Mouse (Mus musculus): ENCODE data around the gene Hif3a. TPM values are rescaled to one million over a fixed set of nuclear protein-coding genes. Genes with fewer than 3 reads are reported as not detected.
A peak's percentile ranks its signal among the peaks of the same experiment; 100 is the strongest.

Hif3a gene
- polyA plus RNA-seq, 1 experiment: 1.9 TPM

DNA sequence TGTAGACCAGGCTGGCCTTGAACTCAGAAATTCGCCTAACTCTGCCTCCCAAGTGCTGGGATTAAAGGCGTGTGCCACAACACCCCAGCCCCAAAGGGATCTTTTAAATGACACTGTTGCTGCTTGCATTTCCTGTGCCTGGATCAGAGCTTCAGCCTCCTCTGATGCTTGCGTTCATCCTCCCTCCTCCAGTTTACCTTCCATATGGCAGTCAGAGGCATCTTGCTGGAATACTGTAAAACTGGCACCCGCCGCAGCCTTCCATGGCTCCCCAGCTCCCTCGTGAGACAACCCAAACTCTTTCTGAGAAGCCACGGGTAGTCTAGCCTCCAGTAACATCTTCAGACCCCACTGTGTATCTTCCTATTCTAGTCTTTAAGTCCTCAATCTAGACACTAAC lies 33.3 kb downstream of the Hif3a start:
- Histone ChIP-seq H3K4me1 (ENCODE audit: control insufficient read depth, insufficient read depth, insufficient read length) (peaks cover 31% of the 10 kb centered on the region), H3K4me3 (ENCODE audit: extremely low read depth, insufficient read depth, insufficient read length) (no peak overlapping the region), H3K36me3 (ENCODE audit: control insufficient read depth, insufficient read depth, low read length) (no peaks in the 10 kb centered on the region), H3K27me3 (ENCODE audit: control insufficient read depth, insufficient read depth, low read length) (no peaks in the 10 kb centered on the region), H3K27ac (ENCODE audit: insufficient read depth, low read length) (no peak overlapping the region)
- TF ChIP-seq POLR2A (IDR thresholded peaks at IDR 0.05; ENCODE audit: low read depth, low read length) (no peak), CTCF (IDR thresholded peaks at IDR 0.05; ENCODE audit: extremely low read depth, insufficient read depth, insufficient read length, insufficient replicate concordance) (no peak)
- WGBS: 85% methylated on average over 7 of the region's 7 CpGs
- DNase-seq (ENCODE audit: low read depth in 1 of 2, low spot score in 2 of 2): no peak

GRCm38 (mm10) chr7:17027588-17028343 lies 34.5 kb downstream of the Hif3a start, which contains the start of gene Ppp5c:
Ppp5c (minus strand) TSS chr7:17027924.
- peak; percentile 53 to 83 for DNase-seq (ENCODE audit: low read depth in 1 of 2, low spot score in 2 of 2)
- H3K27ac ChIP-seq (ENCODE audit: insufficient read depth, low read length): peak within 1 kb of the TSS; percentile 87
- peaks cover 40% of the 10 kb centered on the region for H3K4me1 ChIP-seq (ENCODE audit: control insufficient read depth, insufficient read depth, insufficient read length)
- under 1% methylated on average over 58 of the region's 58 CpGs for WGBS
- no peak for TF ChIP-seq CTCF (IDR thresholded peaks at IDR 0.05; ENCODE audit: extremely low read depth, insufficient read depth, insufficient read length, insufficient replicate concordance)
- TF ChIP-seq POLR2A (IDR thresholded peaks at IDR 0.05; ENCODE audit: low read depth, low read length): no peak
- no peaks in the 10 kb centered on the region for H3K27me3 ChIP-seq (ENCODE audit: control insufficient read depth, insufficient read depth, low read length)
- H3K36me3 ChIP-seq (ENCODE audit: control insufficient read depth, insufficient read depth, low read length): no peaks in the 10 kb centered on the region
- peak within 1 kb of the TSS; percentile 97 for H3K4me3 ChIP-seq (ENCODE audit: extremely low read depth, insufficient read depth, insufficient read length)

GRCm38 (mm10) chr7:17026710-17027587 lies 35.3 kb downstream of the Hif3a start:
- peak; percentile 40 to 43 for DNase-seq (ENCODE audit: low read depth in 1 of 2, low spot score in 2 of 2)
- Histone ChIP-seq H3K4me1 (ENCODE audit: control insufficient read depth, insufficient read depth, insufficient read length) (peaks cover 40% of the 10 kb centered on the region), H3K4me3 (ENCODE audit: extremely low read depth, insufficient read depth, insufficient read length) (peak overlapping the region; percentile 97), H3K27me3 (ENCODE audit: control insufficient read depth, insufficient read depth, low read length) (no peaks in the 10 kb centered on the region), H3K27ac (ENCODE audit: insufficient read depth, low read length) (peak overlapping the region; percentile 87), H3K36me3 (ENCODE audit: control insufficient read depth, insufficient read depth, low read length) (peaks cover 6% of the 10 kb centered on the region)
- 2% methylated on average over 24 of the region's 24 CpGs for WGBS
- TF ChIP-seq CTCF (IDR thresholded peaks at IDR 0.05; ENCODE audit: extremely low read depth, insufficient read depth, insufficient read length, insufficient replicate concordance) (no peak; the same call in 1 of the 2 replicates), POLR2A (IDR thresholded peaks at IDR 0.05; ENCODE audit: low read depth, low read length) (no peak)

GRCm38 (mm10) chr7:17025896-17026622 lies 36.2 kb downstream of the Hif3a start:
- H3K36me3 ChIP-seq (ENCODE audit: control insufficient read depth, insufficient read depth, low read length): peaks cover 13% of the 10 kb centered on the region
- H3K4me1 ChIP-seq (ENCODE audit: control insufficient read depth, insufficient read depth, insufficient read length): peaks cover 40% of the 10 kb centered on the region
- DNase-seq (ENCODE audit: low read depth in 1 of 2, low spot score in 2 of 2): no peak
- WGBS: 45% methylated on average over 9 of the region's 9 CpGs
- H3K4me3 ChIP-seq (ENCODE audit: extremely low read depth, insufficient read depth, insufficient read length): peak overlapping the region; percentile 14; the same call in 1 of the 2 replicates
- H3K27me3 ChIP-seq (ENCODE audit: control insufficient read depth, insufficient read depth, low read length): no peaks in the 10 kb centered on the region
- TF ChIP-seq CTCF (IDR thresholded peaks at IDR 0.05; ENCODE audit: extremely low read depth, insufficient read depth, insufficient read length, insufficient replicate concordance): no peak
- TF ChIP-seq POLR2A (IDR thresholded peaks at IDR 0.05; ENCODE audit: low read depth, low read length): no peak
- peak overlapping the region; percentile 87 for H3K27ac ChIP-seq (ENCODE audit: insufficient read depth, low read length)

DNA sequence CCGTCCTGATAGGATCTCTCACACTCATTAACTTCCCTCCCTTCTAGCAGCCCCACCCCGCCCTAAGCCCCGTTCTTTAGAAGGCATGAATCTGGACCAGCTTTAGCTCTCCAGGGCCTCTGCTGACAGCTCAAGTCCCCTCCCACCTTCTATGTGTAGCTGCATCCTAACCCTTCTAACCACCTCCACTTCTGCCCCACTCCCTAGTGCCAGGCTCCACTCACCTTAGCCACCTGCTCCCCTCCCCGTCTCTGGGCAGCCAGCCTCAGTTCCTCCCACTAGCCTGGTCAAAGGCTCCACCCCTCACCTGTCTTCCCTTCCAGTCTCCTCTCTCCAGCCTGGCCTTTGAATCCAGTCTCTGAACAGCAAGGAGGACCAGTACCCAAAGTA lies 36.7 kb downstream of the Hif3a start:
- Histone ChIP-seq H3K4me1 (ENCODE audit: control insufficient read depth, insufficient read depth, insufficient read length) (peaks cover 40% of the 10 kb centered on the region), H3K27ac (ENCODE audit: insufficient read depth, low read length) (peak overlapping the region; percentile 87), H3K36me3 (ENCODE audit: control insufficient read depth, insufficient read depth, low read length) (peaks cover 17% of the 10 kb centered on the region), H3K4me3 (ENCODE audit: extremely low read depth, insufficient read depth, insufficient read length) (no peak overlapping the region), H3K27me3 (ENCODE audit: control insufficient read depth, insufficient read depth, low read length) (no peaks in the 10 kb centered on the region)
- TF ChIP-seq POLR2A (IDR thresholded peaks at IDR 0.05; ENCODE audit: low read depth, low read length): no peak
- TF ChIP-seq CTCF (IDR thresholded peaks at IDR 0.05; ENCODE audit: extremely low read depth, insufficient read depth, insufficient read length, insufficient replicate concordance): no peak
- DNase-seq (ENCODE audit: low read depth in 1 of 2, low spot score in 2 of 2): no peak
- WGBS: 19% methylated on average over 4 of the region's 4 CpGs

GRCm38 (mm10) chr7:17024814-17025504 lies 37.3 kb downstream of the Hif3a start:
- DNase-seq (ENCODE audit: low read depth in 1 of 2, low spot score in 2 of 2): peak; percentile 9 to 66
- H3K27me3 ChIP-seq (ENCODE audit: control insufficient read depth, insufficient read depth, low read length): no peaks in the 10 kb centered on the region
- no peak; the same call in 1 of the 2 replicates for TF ChIP-seq POLR2A (IDR thresholded peaks at IDR 0.05; ENCODE audit: low read depth, low read length)
- no peak for TF ChIP-seq CTCF (IDR thresholded peaks at IDR 0.05; ENCODE audit: extremely low read depth, insufficient read depth, insufficient read length, insufficient replicate concordance)
- peak overlapping the region; percentile 87 for H3K27ac ChIP-seq (ENCODE audit: insufficient read depth, low read length)
- WGBS: 28% methylated on average over 10 of the region's 10 CpGs
- peak overlapping the region; percentile 51 for H3K4me3 ChIP-seq (ENCODE audit: extremely low read depth, insufficient read depth, insufficient read length)
- H3K4me1 ChIP-seq (ENCODE audit: control insufficient read depth, insufficient read depth, insufficient read length): peaks cover 40% of the 10 kb centered on the region
- peaks cover 22% of the 10 kb centered on the region for H3K36me3 ChIP-seq (ENCODE audit: control insufficient read depth, insufficient read depth, low read length)
